Mouse (Mus musculus) fat pad, adult 2 months (tissue): Measurements from ENCODE around the gene Cat.

Experiments
- DNase-seq: peaks from one replicate; pipeline ENCODE4 v3.0.0-alpha.2; 2011; ENCODE audit warnings: low read depth, low spot score; ENCODE audit errors: extremely low read depth

Gene Cat

DNA sequence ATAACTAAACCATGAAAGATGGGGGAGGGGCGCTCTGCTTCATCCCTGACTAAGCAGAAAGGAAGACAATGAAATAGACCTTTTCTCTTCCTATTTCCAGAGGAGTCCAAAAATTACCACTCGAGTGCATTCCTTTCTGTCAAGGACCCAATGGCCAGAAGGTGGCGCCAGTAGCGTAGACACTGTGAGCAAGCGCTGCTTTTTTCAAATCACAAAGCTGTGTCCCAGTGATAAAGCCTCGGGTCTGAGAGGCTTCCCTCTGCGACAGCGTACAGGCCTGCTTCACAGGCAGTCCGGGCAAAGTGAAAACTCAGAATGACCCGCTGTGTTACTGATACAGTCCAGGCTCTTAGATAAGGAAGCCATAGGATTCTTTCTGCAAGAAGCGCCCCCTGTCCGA lies 45.2 kb downstream of the Cat start:
- no peak for DNase-seq

GRCm38 (mm10) chr2:103439071-103439622 lies 45.8 kb downstream of the Cat start:
- DNase-seq: no peak

- no peak for DNase-seq
Measured at GRCm38 (mm10) chr2:103436534-103436933, 48.4 kb downstream of the Cat start.

DNA sequence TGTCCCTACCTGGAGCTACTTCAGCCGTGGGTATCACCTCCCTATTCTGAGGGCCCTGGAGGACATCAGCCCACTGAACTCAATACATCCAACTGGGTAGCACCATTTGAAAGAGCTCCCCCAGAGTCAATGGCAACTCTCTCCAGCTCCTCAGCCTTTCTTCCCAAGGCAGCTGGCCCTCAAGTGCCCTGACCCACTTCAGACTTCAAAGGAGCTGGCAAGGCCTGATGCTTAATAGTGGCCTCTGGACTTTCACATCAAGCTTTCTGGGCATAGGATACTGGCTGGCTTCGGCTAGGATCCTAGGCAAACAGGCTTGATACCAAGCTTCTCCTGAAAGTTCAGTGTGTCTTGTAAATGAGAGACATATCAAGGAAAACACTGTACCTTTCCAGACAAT lies 49.9 kb downstream of the Cat start:
- DNase-seq: no peak

GRCm38 (mm10) chr2:103432695-103433275 lies 52.2 kb downstream of the Cat start:
- DNase-seq: no peak

GRCm38 (mm10) chr2:103430712-103431111 lies 54.2 kb downstream of the Cat start:
- no peak for DNase-seq

DNA sequence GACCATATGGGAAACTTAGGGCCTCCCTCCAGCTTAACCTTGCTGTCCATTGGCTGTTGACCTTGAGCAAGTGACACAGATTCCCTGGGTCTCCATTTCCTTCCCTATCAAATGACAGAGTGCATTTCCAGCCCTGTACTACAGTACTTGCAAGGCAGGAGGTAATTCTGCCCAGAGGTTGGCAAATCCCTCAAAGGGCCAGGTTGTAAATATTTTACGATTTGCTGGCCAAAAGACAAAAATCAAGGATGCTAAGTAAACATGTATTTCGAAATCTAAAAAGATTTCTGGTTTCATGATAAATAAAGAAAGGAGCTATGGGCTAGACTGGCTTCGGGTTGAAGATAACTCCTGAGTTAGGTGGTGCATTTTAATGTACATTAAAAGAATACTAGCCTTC lies 56.6 kb downstream of the Cat start:
- DNase-seq: no peak

- DNase-seq: no peak
Measured at GRCm38 (mm10) chr2:103425456-103426063, 59.4 kb downstream of the Cat start.

DNA sequence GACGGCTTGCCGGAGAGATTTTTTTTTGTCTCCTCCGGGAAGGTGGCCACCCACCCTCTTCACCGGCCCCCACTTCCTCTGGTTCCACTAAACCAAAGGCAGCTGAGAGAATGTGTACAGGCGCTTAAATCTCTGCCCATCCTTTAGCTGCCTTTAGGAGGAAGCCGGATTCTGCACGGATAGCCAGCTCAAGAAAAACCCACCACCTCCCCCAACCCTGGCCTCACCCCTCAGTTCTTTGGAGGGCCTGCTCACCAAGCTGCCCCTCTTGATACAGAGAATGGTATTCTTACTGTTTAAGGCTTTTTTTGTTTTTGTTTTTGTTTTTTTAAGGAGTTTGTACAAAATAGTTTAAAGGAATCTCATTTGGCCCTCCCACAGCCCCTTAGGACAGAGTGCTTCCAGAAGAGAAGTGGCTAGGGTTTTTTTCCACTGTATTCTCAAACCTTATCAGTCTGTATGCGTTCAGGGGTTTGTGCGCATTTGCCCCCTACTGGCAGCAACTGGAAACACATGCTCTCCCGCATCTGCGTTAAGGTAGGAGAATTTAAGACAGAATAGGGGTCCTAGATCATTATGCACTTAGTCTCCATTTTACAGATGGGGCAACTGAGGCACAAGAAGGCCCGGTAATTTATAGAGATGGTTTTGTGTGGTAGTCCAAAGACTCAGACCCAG lies 60.5 kb downstream of the Cat start:
- no peak for DNase-seq

DNA sequence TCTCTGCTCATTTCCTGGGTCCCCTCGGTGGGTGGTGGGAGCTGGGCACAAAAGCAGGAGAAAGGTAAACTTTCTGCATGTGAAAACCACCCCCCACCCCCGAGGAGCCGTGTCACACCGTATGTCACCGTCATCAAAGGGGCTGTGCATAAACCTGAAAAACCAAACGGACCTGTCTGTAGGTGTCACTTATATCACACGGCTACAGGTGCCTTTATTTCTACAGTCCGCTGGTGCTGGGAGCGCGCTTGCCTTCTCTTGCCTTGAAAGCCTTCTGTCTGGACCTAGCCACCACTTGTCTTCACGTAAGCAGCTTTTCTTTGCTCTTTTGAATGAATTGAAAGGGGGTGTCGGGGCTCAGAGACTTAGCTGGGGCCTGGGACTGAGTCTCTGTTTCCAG lies 61.1 kb downstream of the Cat start:
- DNase-seq: no peak

- no peak for DNase-seq
Measured at GRCm38 (mm10) chr2:103420650-103421507, 64.1 kb downstream of the Cat start.

DNA sequence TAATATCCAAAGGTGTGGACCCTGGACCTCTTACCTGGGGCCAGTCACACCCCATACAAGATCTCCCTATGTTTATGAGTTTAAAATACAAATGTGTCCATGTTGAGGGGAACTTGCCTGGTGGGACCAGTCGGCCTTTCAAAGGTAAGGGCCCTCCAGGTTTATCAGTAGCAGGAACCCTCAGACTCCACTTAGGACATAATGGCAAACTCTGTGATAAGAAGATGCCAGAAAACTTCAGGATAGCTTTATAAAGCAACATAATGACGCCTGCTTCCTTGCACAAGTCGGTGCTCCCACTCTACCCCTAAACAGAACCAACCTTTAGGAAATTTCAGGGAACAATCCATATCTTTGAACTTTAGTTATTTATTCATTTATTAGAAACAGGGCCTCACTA lies 69.2 kb downstream of the Cat start:
- no peak for DNase-seq

GRCm38 (mm10) chr2:103413381-103413780 lies 71.6 kb downstream of the Cat start:
- no peak for DNase-seq

- DNase-seq: no peak
Measured at GRCm38 (mm10) chr2:103411816-103412215, 73.1 kb downstream of the Cat start.

- no peak for DNase-seq
Measured at GRCm38 (mm10) chr2:103411348-103411747, 73.6 kb downstream of the Cat start, which contains the start of gene Elf5. Gene Elf5, plus strand, starts transcription at chr2:103411688.

- DNase-seq: no peak
Measured at GRCm38 (mm10) chr2:103406239-103406638, 78.7 kb downstream of the Cat start.
